Mouse (Mus musculus) ES-Bruce4 (cell line): ENCODE measurements around the gene Nsun2.

Experiments
- CTCF ChIP-seq: IDR thresholded peaks from one replicate; pipeline ENCODE4 v1.8.1; 2011; ENCODE audit warnings: low read depth, low read length
- EP300 ChIP-seq: IDR thresholded peaks from 2 replicates; pipeline ENCODE4 v1.6.1; 2011; ENCODE audit warnings: low read depth, low read length; ENCODE audit not compliant: insufficient read depth

DNA sequence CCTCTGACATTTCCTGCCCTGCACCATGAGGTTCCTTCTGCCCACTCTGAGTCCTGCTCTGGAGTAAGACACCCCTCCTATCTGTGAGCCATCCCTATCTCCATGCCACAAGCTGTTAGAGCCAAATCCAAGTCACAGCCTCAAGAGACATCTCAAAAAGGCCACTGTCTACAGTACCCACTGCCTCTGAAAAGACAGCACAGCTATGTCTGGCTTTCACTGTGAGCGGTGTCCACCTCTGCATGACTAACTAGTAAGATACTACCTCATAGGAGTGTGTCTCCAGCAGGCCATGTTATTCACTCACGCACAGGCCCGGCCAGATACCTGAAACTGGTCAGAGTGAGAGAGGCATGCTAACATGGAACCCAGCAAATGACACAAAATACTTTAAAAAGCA is 94.4 kb downstream of the Nsun2 start:
- no peak for TF ChIP-seq CTCF
- no peak for TF ChIP-seq EP300
